Mouse (Mus musculus): ENCODE measurements around the gene Rcn3. TPM values are rescaled to one million over a fixed set of nuclear protein-coding genes. Genes with fewer than 3 reads are reported as not detected.

Gene Rcn3
- total and polyA plus RNA-seq, 3 experiments: 16.0 to 43.0 TPM; not detected in 1

- peak overlapping the region; percentile 49 for H3K9ac ChIP-seq (ENCODE audit: control insufficient read depth, low read depth, low read length, poor library complexity, severe bottlenecking)
- peaks cover 3 to 16% of the 10 kb centered on the region in 2 experiments for H3K4me1 ChIP-seq (ENCODE audit: control insufficient read depth in 1 of 2, insufficient read depth in 2 of 2, low read length in 2 of 2)
Observed at GRCm38 (mm10) chr7:45092828-45093515, 951 bp upstream of the Rcn3 start.

GRCm38 (mm10) chr7:45091001-45091990, 725 bp downstream of the Rcn3 start:
- Histone ChIP-seq H3K4me1 (ENCODE audit: control insufficient read depth in 1 of 2, insufficient read depth in 2 of 2, low read length in 2 of 2) (peaks cover 2 to 16% of the 10 kb centered on the region in 2 experiments), H3K79me2 (ENCODE audit: control insufficient read depth, insufficient read depth, low read length, poor library complexity) (no peaks in the 10 kb centered on the region; the same call in 1 of the 2 replicates), H3K27me3 (ENCODE audit: control insufficient read depth in 1 of 2, insufficient read depth in 2 of 2, low read length in 2 of 2) (no peaks in the 10 kb centered on the region), H3K36me3 (ENCODE audit: control insufficient read depth in 1 of 2, insufficient read depth in 2 of 2, low read length in 2 of 2) (peaks cover 0 to 12% of the 10 kb centered on the region in 2 experiments; a peak in 2 of 4 replicates), H3K27ac (ENCODE audit: control insufficient read depth, low read depth, low read length) (peak overlapping the region; percentile 47), H3K9ac (ENCODE audit: control insufficient read depth, low read depth, low read length, poor library complexity, severe bottlenecking) (peak overlapping the region; percentile 60), H3K9me3 (replicated peaks; ENCODE audit: insufficient read depth, low read length) (no peaks in the 10 kb centered on the region), H3K4me3 (ENCODE audit: control insufficient read depth in 1 of 2, insufficient read depth in 1 of 2, low read depth in 2 of 2, low read length in 2 of 2) (peak overlapping the region; percentile 50 to 72)
- peak; percentile 76 for DNase-seq (ENCODE audit: low read depth, low spot score)
- TF ChIP-seq USF1 (IDR thresholded peaks at IDR 0.05; ENCODE audit: low read depth, low read length) (no peak), EP300 (IDR thresholded peaks at IDR 0.05; ENCODE audit: low read depth in 1 of 2, low read length in 2 of 2) (0 out of 4 replicates have a peak, but pooled peaks of 1 of the 2 experiments have one; percentile 7)

More at GRCm38 (mm10) chr7:45092828-45093515, 951 bp upstream of the Rcn3 start:
- H3K9me3 ChIP-seq (replicated peaks; ENCODE audit: insufficient read depth, low read length): no peaks in the 10 kb centered on the region
- TF ChIP-seq MYB (IDR thresholded peaks at IDR 0.05; ENCODE audit: low read depth, low read length): no peak
- no peak for TF ChIP-seq POLR2A (IDR thresholded peaks at IDR 0.05; ENCODE audit: control insufficient read depth in 1 of 2, insufficient read depth in 1 of 2, low read depth in 1 of 2, low read length in 2 of 2, poor library complexity in 1 of 2)
- no peak for TF ChIP-seq SMC3 (IDR thresholded peaks at IDR 0.05; ENCODE audit: low read depth, low read length)
- peak overlapping the region; percentile 19 to 35; a peak in 3 of 4 replicates for H3K4me3 ChIP-seq (ENCODE audit: control insufficient read depth in 1 of 2, insufficient read depth in 1 of 2, low read depth in 2 of 2, low read length in 2 of 2)
- H3K79me2 ChIP-seq (ENCODE audit: control insufficient read depth, insufficient read depth, low read length, poor library complexity): no peaks in the 10 kb centered on the region; the same call in 1 of the 2 replicates
- no peaks in the 10 kb centered on the region for H3K27me3 ChIP-seq (ENCODE audit: control insufficient read depth in 1 of 2, insufficient read depth in 2 of 2, low read length in 2 of 2)
- H3K27ac ChIP-seq (ENCODE audit: control insufficient read depth, low read depth, low read length): no peak overlapping the region
- H3K36me3 ChIP-seq (ENCODE audit: control insufficient read depth in 1 of 2, insufficient read depth in 2 of 2, low read length in 2 of 2): peaks cover 0 to 12% of the 10 kb centered on the region in 2 experiments; a peak in 2 of 4 replicates
- DNase-seq (ENCODE audit: low read depth, low spot score): no peak

GRCm38 (mm10) chr7:45090251-45090977, 1.6 kb downstream of the Rcn3 start:
- Histone ChIP-seq H3K4me1 (ENCODE audit: control insufficient read depth in 1 of 2, insufficient read depth in 2 of 2, low read length in 2 of 2) (peaks cover 2 to 16% of the 10 kb centered on the region in 2 experiments), H3K79me2 (ENCODE audit: control insufficient read depth, insufficient read depth, low read length, poor library complexity) (no peaks in the 10 kb centered on the region; the same call in 1 of the 2 replicates), H3K9ac (ENCODE audit: control insufficient read depth, low read depth, low read length, poor library complexity, severe bottlenecking) (peak overlapping the region; percentile 60), H3K4me3 (ENCODE audit: control insufficient read depth in 1 of 2, insufficient read depth in 1 of 2, low read depth in 2 of 2, low read length in 2 of 2) (peak overlapping the region; percentile 50 to 72), H3K27ac (ENCODE audit: control insufficient read depth, low read depth, low read length) (peak overlapping the region; percentile 47), H3K36me3 (ENCODE audit: control insufficient read depth in 1 of 2, insufficient read depth in 2 of 2, low read length in 2 of 2) (peaks cover 0 to 12% of the 10 kb centered on the region in 2 experiments; a peak in 2 of 4 replicates), H3K27me3 (ENCODE audit: control insufficient read depth in 1 of 2, insufficient read depth in 2 of 2, low read length in 2 of 2) (no peaks in the 10 kb centered on the region), H3K9me3 (replicated peaks; ENCODE audit: insufficient read depth, low read length) (no peaks in the 10 kb centered on the region)
- no peak for TF ChIP-seq E2F4 (IDR thresholded peaks at IDR 0.05; ENCODE audit: borderline replicate concordance, low read depth, low read length)
- TF ChIP-seq POLR2AphosphoS5 (IDR thresholded peaks at IDR 0.05; ENCODE audit: borderline replicate concordance, low read depth, low read length): no peak
- TF ChIP-seq MAZ (IDR thresholded peaks at IDR 0.05; ENCODE audit: low read depth, low read length): peak; percentile 33; the same call in 1 of the 2 replicates
- no peak for TF ChIP-seq TAL1 (IDR thresholded peaks at IDR 0.05; ENCODE audit: low read length)
- TF ChIP-seq MXI1 (IDR thresholded peaks at IDR 0.05; ENCODE audit: low read depth, low read length): peak; percentile 13; the same call in 1 of the 2 replicates
- TF ChIP-seq ELF1 (IDR thresholded peaks at IDR 0.05; ENCODE audit: low read depth, low read length): no peak
- peak; percentile 76 for DNase-seq (ENCODE audit: low read depth, low spot score)

Measured in MEL (cell line).